Mouse (Mus musculus) limb, embryonic 12.5 days (tissue): ENCODE measurements around the gene Smok2a. TPM values are rescaled to one million over a fixed set of nuclear protein-coding genes. Genes with fewer than 3 reads are reported as not detected.
"Not testable (repeated sequence)": the region's sequence is repeated elsewhere in the genome, so short reads cannot be mapped to it uniquely, and the experiment has no call there.

Source experiments
- ATAC-seq: fragments of 200-750 bp; cut with Nextera tagmentation; 2 replicates; pipeline ENCODE4 v1.8.0; 2017; ENCODE audit warnings: low read depth, moderate TSS enrichment; ENCODE audit not compliant: insufficient number of reproducible peaks, insufficient read depth, low FRiP score, low TSS enrichment
- H3K27ac ChIP-seq: fragments of 300-500 bp; sonication (generic); 2 replicates; pipeline ENCODE4 v1.5.1; 2016; ENCODE audit warnings: mild to moderate bottlenecking, moderate library complexity
- H3K27me3 ChIP-seq: fragments of 300-500 bp; sonication (generic); 2 replicates; pipeline ENCODE4 v1.6.1; 2016; ENCODE audit warnings: mild to moderate bottlenecking, moderate library complexity
- H3K36me3 ChIP-seq: fragments of 300-500 bp; sonication (generic); 2 replicates; pipeline ENCODE4 v1.6.1; 2016; ENCODE audit warnings: mild to moderate bottlenecking, moderate library complexity
- H3K4me1 ChIP-seq: fragments of 300-500 bp; sonication (generic); replicated peaks from 2 replicates; pipeline ENCODE4 v1.6.1; 2016
- H3K4me2 ChIP-seq: fragments of 300-500 bp; sonication (generic); 2 replicates; pipeline ENCODE4 v1.6.1; 2016; ENCODE audit warnings: mild to moderate bottlenecking, moderate library complexity
- H3K4me3 ChIP-seq: fragments of 300-500 bp; sonication (generic); replicated peaks from 2 replicates; pipeline ENCODE4 v1.5.1; 2016; ENCODE audit warnings: mild to moderate bottlenecking
- H3K9ac ChIP-seq: fragments of 300-500 bp; sonication (generic); replicated peaks from 2 replicates; pipeline ENCODE4 v1.6.1; 2016; ENCODE audit warnings: mild to moderate bottlenecking, moderate library complexity
- H3K9me3 ChIP-seq: fragments of 300-500 bp; sonication (generic); 2 replicates; pipeline ENCODE4 v1.6.1; 2016; ENCODE audit warnings: mild to moderate bottlenecking, moderate library complexity
- WGBS: fragments of 180-500 bp; shearing (Covaris S2); methylation state at CpG from one replicate; pipeline ENCODE4 v1.1.7; 2016; 5-methylcytosine and 5-hydroxymethylcytosine counted together
- polyA plus RNA-seq: library from polyadenylated mRNA; unstranded; fragments of >200 nt; fragmentation: Nextera tagmentation; extraction: Ambion mirVana; gene quantifications from 2 replicates; pipeline ENCODE4 v1.2.1, GENCODE M21; 2016

Gene Smok2a
- polyA plus RNA-seq: not detected in 2 replicates

GRCm38 (mm10) chr17:13220888-13221287 is at the start of gene Smok2a:
Gene Smok2a (plus strand): TSS chr17:13221188.
- Histone ChIP-seq H3K4me2 (no peak within 1 kb of the TSS), H3K9me3 (peaks cover 90% of the 10 kb centered on the region), H3K27ac (no peak within 1 kb of the TSS), H3K9ac (no peak within 1 kb of the TSS), H3K4me1 (no peaks in the 10 kb centered on the region), H3K4me3 (no peak within 1 kb of the TSS), H3K36me3 (no peaks in the 10 kb centered on the region), H3K27me3 (no peaks in the 10 kb centered on the region)
- no peak for ATAC-seq
- 86% methylated on average over 3 of the region's 3 CpGs for WGBS

GRCm38 (mm10) chr17:13173578-13173977 is 47.4 kb upstream of the Smok2a start:
- not testable (repeated sequence) for H3K27me3 ChIP-seq, H3K9me3 ChIP-seq, H3K27ac ChIP-seq, H3K36me3 ChIP-seq, H3K4me2 ChIP-seq, ATAC-seq, H3K4me1 ChIP-seq, H3K9ac ChIP-seq, H3K4me3 ChIP-seq
- WGBS: 86% methylated on average over 6 of the region's 6 CpGs

GRCm38 (mm10) chr17:13174029-13174428 is 47.0 kb upstream of the Smok2a start:
- 54% methylated on average over 2 of the region's 3 CpGs for WGBS
- H3K4me1 ChIP-seq, ATAC-seq, H3K4me2 ChIP-seq, H3K9ac ChIP-seq, H3K27me3 ChIP-seq, H3K9me3 ChIP-seq, H3K27ac ChIP-seq, H3K4me3 ChIP-seq, H3K36me3 ChIP-seq: not testable (repeated sequence)

- not testable (repeated sequence) for H3K4me1 ChIP-seq, H3K9ac ChIP-seq, H3K36me3 ChIP-seq, H3K27me3 ChIP-seq, H3K27ac ChIP-seq, H3K4me2 ChIP-seq, H3K4me3 ChIP-seq, ATAC-seq
- WGBS: 50% methylated on average over 1 of the region's 1 CpGs
- peaks cover 14% of the 10 kb centered on the region for H3K9me3 ChIP-seq
These were observed 45.4 kb upstream of the Smok2a start for GRCm38 (mm10) chr17:13175609-13176008.

GRCm38 (mm10) chr17:13177796-13178195 is 43.2 kb upstream of the Smok2a start:
- peaks cover 34% of the 10 kb centered on the region for H3K9me3 ChIP-seq
- ATAC-seq: peak; percentile 52; the same call in 1 of the 2 replicates
- not testable (repeated sequence) for H3K4me3 ChIP-seq, H3K27ac ChIP-seq, H3K4me2 ChIP-seq, H3K36me3 ChIP-seq, H3K4me1 ChIP-seq, H3K27me3 ChIP-seq, H3K9ac ChIP-seq
- 49% methylated on average over 1 of the region's 1 CpGs for WGBS

GRCm38 (mm10) chr17:13179021-13179420 is 42.0 kb upstream of the Smok2a start:
- not testable (repeated sequence) for H3K27ac ChIP-seq, H3K36me3 ChIP-seq, H3K4me1 ChIP-seq, H3K4me2 ChIP-seq, H3K27me3 ChIP-seq, H3K9ac ChIP-seq, H3K4me3 ChIP-seq, ATAC-seq
- peaks cover 37% of the 10 kb centered on the region for H3K9me3 ChIP-seq
- WGBS: 89% methylated on average over 4 of the region's 4 CpGs

GRCm38 (mm10) chr17:13180491-13180890 is 40.5 kb upstream of the Smok2a start:
- H3K27me3 ChIP-seq, ATAC-seq, H3K36me3 ChIP-seq, H3K27ac ChIP-seq, H3K9ac ChIP-seq, H3K4me2 ChIP-seq, H3K4me3 ChIP-seq, H3K4me1 ChIP-seq: not testable (repeated sequence)
- 90% methylated on average over 5 of the region's 5 CpGs for WGBS
- peaks cover 46% of the 10 kb centered on the region for H3K9me3 ChIP-seq

GRCm38 (mm10) chr17:13182712-13183111 is 38.3 kb upstream of the Smok2a start:
- peaks cover 60% of the 10 kb centered on the region for H3K9me3 ChIP-seq
- ATAC-seq, H3K4me1 ChIP-seq, H3K4me2 ChIP-seq, H3K27me3 ChIP-seq, H3K27ac ChIP-seq, H3K36me3 ChIP-seq, H3K4me3 ChIP-seq, H3K9ac ChIP-seq: not testable (repeated sequence)
- 72% methylated on average over 3 of the region's 4 CpGs for WGBS

- WGBS: 90% methylated on average over 5 of the region's 5 CpGs
- ATAC-seq, H3K27me3 ChIP-seq, H3K9ac ChIP-seq, H3K4me1 ChIP-seq, H3K27ac ChIP-seq, H3K4me2 ChIP-seq, H3K4me3 ChIP-seq, H3K36me3 ChIP-seq: not testable (repeated sequence)
- H3K9me3 ChIP-seq: peaks cover 62% of the 10 kb centered on the region
These were observed 36.5 kb upstream of the Smok2a start for GRCm38 (mm10) chr17:13184514-13184913.

GRCm38 (mm10) chr17:13186541-13186940 is 34.4 kb upstream of the Smok2a start:
- H3K27ac ChIP-seq, H3K4me1 ChIP-seq, ATAC-seq, H3K27me3 ChIP-seq, H3K9ac ChIP-seq, H3K4me3 ChIP-seq, H3K4me2 ChIP-seq, H3K36me3 ChIP-seq: not testable (repeated sequence)
- WGBS: 84% methylated on average over 6 of the region's 6 CpGs
- peaks cover 60% of the 10 kb centered on the region for H3K9me3 ChIP-seq

- WGBS: 70% methylated on average over 6 of the region's 6 CpGs
- not testable (repeated sequence) for H3K36me3 ChIP-seq, H3K4me3 ChIP-seq, H3K4me2 ChIP-seq, H3K9ac ChIP-seq, ATAC-seq, H3K27ac ChIP-seq, H3K4me1 ChIP-seq, H3K27me3 ChIP-seq
- H3K9me3 ChIP-seq: peaks cover 54% of the 10 kb centered on the region
These were observed 33.4 kb upstream of the Smok2a start for GRCm38 (mm10) chr17:13187621-13188020.

- ATAC-seq, H3K4me1 ChIP-seq, H3K27ac ChIP-seq, H3K9ac ChIP-seq, H3K4me3 ChIP-seq, H3K36me3 ChIP-seq, H3K27me3 ChIP-seq, H3K4me2 ChIP-seq: not testable (repeated sequence)
- H3K9me3 ChIP-seq: peaks cover 61% of the 10 kb centered on the region
- 94% methylated on average over 2 of the region's 2 CpGs for WGBS
These were observed 32.1 kb upstream of the Smok2a start for GRCm38 (mm10) chr17:13188846-13189245.
